Mouse (Mus musculus): ENCODE measurements around the gene Glb1. TPM values are rescaled to one million over a fixed set of nuclear protein-coding genes. Genes with fewer than 3 reads are reported as not detected.
A peak's percentile ranks its signal among the peaks of the same experiment; 100 is the strongest.

The Glb1 gene
- polyA plus RNA-seq, 1 experiment from 2014 or later = 13.5 TPM

- Histone ChIP-seq H3K27me3 (no peaks in the 10 kb centered on the region), H3K27ac (replicated peaks) (peak overlapping the region; percentile 55; the same call in 1 of the 2 replicates), H3K9me3 (replicated peaks) (no peaks in the 10 kb centered on the region), H3K4me3 (replicated peaks) (no peak overlapping the region), H3K4me1 (replicated peaks) (peaks cover 21% of the 10 kb centered on the region), H3K9ac (no peak overlapping the region), H3K4me2 (no peak overlapping the region), H3K36me3 (replicated peaks) (no peaks in the 10 kb centered on the region)
- ATAC-seq (ENCODE audit: insufficient read depth) = peak; percentile 82
- 65% methylated on average over 9 of the region's 9 CpGs for WGBS (ENCODE audit: insufficient replicate concordance)
Observed at GRCm38 (mm10) chr9:114522501-114522900, 121.6 kb downstream of the Glb1 start.

Other genes with a start within 250 kb of the Glb1 start
- not detected in 2 replicates for gene Bcl2a1c, start 70.9 kb upstream of the Glb1 start, polyA plus RNA-seq (2015; fragmentation: Nextera tagmentation; extraction: Ambion mirVana)
- gene Crtap, start 10.4 kb upstream of the Glb1 start, polyA plus RNA-seq (2015; fragmentation: Nextera tagmentation; extraction: Ambion mirVana) = 19.3 and 20.6 TPM in 2 replicates
- 2.3 and 2.7 TPM in 2 replicates for gene Tmppe, start within 50 bp of the Glb1 start, polyA plus RNA-seq (2015; fragmentation: Nextera tagmentation; extraction: Ambion mirVana)
- gene Ccr4, start 103.8 kb downstream of the Glb1 start, polyA plus RNA-seq (2015; fragmentation: Nextera tagmentation; extraction: Ambion mirVana) = not detected in 2 replicates
- not detected in 2 replicates for gene C130032M10Rik, start 114.6 kb downstream of the Glb1 start, polyA plus RNA-seq (2015; fragmentation: Nextera tagmentation; extraction: Ambion mirVana)
- gene Trim71, start 163.3 kb downstream of the Glb1 start, polyA plus RNA-seq (2015; fragmentation: Nextera tagmentation; extraction: Ambion mirVana) = 0.86 TPM in 2 replicates
- 22.8 and 24.9 TPM in 2 replicates for gene Cnot10, start 239.1 kb downstream of the Glb1 start, polyA plus RNA-seq (2015; fragmentation: Nextera tagmentation; extraction: Ambion mirVana)

Data from liver, embryonic 15.5 days (tissue).